Mouse (Mus musculus): ENCODE data around the gene Gpcpd1. TPM values are rescaled to one million over a fixed set of nuclear protein-coding genes. Genes with fewer than 3 reads are reported as not detected.

Gene Gpcpd1
- polyA plus RNA-seq, 1 experiment from 2014 or later = 62.3 TPM

- peaks cover 10% of the 10 kb centered on the region for H3K4me1 ChIP-seq
- H3K36me3 ChIP-seq = no peaks in the 10 kb centered on the region
- no peaks in the 10 kb centered on the region for H3K27me3 ChIP-seq
- no peak overlapping the region for H3K9ac ChIP-seq (replicated peaks)
- H3K4me2 ChIP-seq (replicated peaks) = no peak overlapping the region
- no peak overlapping the region for H3K4me3 ChIP-seq
- no peak for ATAC-seq (ENCODE audit: low FRiP score, low read depth)
- WGBS = 58% methylated on average over 4 of the region's 4 CpGs
- H3K9me3 ChIP-seq = 0 out of 2 replicates have a peak, but pooled peaks cover 9% of the 10 kb centered on the region
- H3K27ac ChIP-seq (replicated peaks) = peak overlapping the region; percentile 54
Observed at GRCm38 (mm10) chr2:132582227-132582626, 5.3 kb downstream of the Gpcpd1 start.

GRCm38 (mm10) chr2:132579689-132580088 lies 7.8 kb downstream of the Gpcpd1 start:
- Histone ChIP-seq H3K4me2 (replicated peaks) (no peak overlapping the region), H3K9ac (replicated peaks) (no peak overlapping the region), H3K36me3 (no peaks in the 10 kb centered on the region), H3K27me3 (no peaks in the 10 kb centered on the region), H3K4me1 (peaks cover 28% of the 10 kb centered on the region), H3K27ac (replicated peaks) (no peak overlapping the region), H3K9me3 (0 out of 2 replicates have a peak, but pooled peaks cover 9% of the 10 kb centered on the region), H3K4me3 (no peak overlapping the region)
- WGBS = 85% methylated on average over 3 of the region's 3 CpGs
- no peak for ATAC-seq (ENCODE audit: low FRiP score, low read depth)

- H3K4me2 ChIP-seq (replicated peaks) = no peak overlapping the region
- ATAC-seq (ENCODE audit: low FRiP score, low read depth) = no peak
- peak overlapping the region; percentile 100; the same call in 1 of the 2 replicates for H3K27ac ChIP-seq (replicated peaks)
- 0 out of 2 replicates have a peak, but pooled peaks cover 9% of the 10 kb centered on the region for H3K9me3 ChIP-seq
- no peaks in the 10 kb centered on the region for H3K27me3 ChIP-seq
- H3K4me1 ChIP-seq = peaks cover 28% of the 10 kb centered on the region
- WGBS = 96% methylated on average over 3 of the region's 3 CpGs
- no peaks in the 10 kb centered on the region for H3K36me3 ChIP-seq
- peak overlapping the region; percentile 82; the same call in 1 of the 2 replicates for H3K4me3 ChIP-seq
- no peak overlapping the region for H3K9ac ChIP-seq (replicated peaks)
Observed at GRCm38 (mm10) chr2:132578711-132579110, 8.8 kb downstream of the Gpcpd1 start.

- Histone ChIP-seq H3K36me3 (no peaks in the 10 kb centered on the region), H3K4me3 (peak overlapping the region; percentile 82), H3K27me3 (no peaks in the 10 kb centered on the region), H3K27ac (replicated peaks) (peak overlapping the region; percentile 100), H3K4me2 (replicated peaks) (peak overlapping the region; percentile 64), H3K9me3 (0 out of 2 replicates have a peak, but pooled peaks cover 9% of the 10 kb centered on the region), H3K9ac (replicated peaks) (peak overlapping the region; percentile 96), H3K4me1 (peaks cover 28% of the 10 kb centered on the region)
- 1% methylated on average over 37 of the region's 38 CpGs for WGBS
- peak; percentile 98 for ATAC-seq (ENCODE audit: low FRiP score, low read depth)
Observed at GRCm38 (mm10) chr2:132578059-132578458, 9.5 kb downstream of the Gpcpd1 start.

GRCm38 (mm10) chr2:132577431-132577981 lies 10.0 kb downstream of the Gpcpd1 start:
- Histone ChIP-seq H3K27ac (replicated peaks) (peak overlapping the region; percentile 100), H3K4me3 (peak overlapping the region; percentile 82), H3K36me3 (no peaks in the 10 kb centered on the region), H3K4me1 (peaks cover 25% of the 10 kb centered on the region), H3K9ac (replicated peaks) (peak overlapping the region; percentile 96), H3K4me2 (replicated peaks) (peak overlapping the region; percentile 64), H3K27me3 (no peaks in the 10 kb centered on the region), H3K9me3 (0 out of 2 replicates have a peak, but pooled peaks cover 9% of the 10 kb centered on the region)
- WGBS = under 1% methylated on average over 41 of the region's 41 CpGs
- ATAC-seq (ENCODE audit: low FRiP score, low read depth) = peak; percentile 80

GRCm38 (mm10) chr2:132576522-132577135 lies 10.9 kb downstream of the Gpcpd1 start:
- Histone ChIP-seq H3K4me1 (peaks cover 18% of the 10 kb centered on the region), H3K9ac (replicated peaks) (peak overlapping the region; percentile 96; the same call in 1 of the 2 replicates), H3K4me3 (peak overlapping the region; percentile 82), H3K36me3 (peaks cover 3% of the 10 kb centered on the region), H3K27ac (replicated peaks) (no peak overlapping the region), H3K9me3 (0 out of 2 replicates have a peak, but pooled peaks cover 9% of the 10 kb centered on the region), H3K4me2 (replicated peaks) (peak overlapping the region; percentile 64), H3K27me3 (no peaks in the 10 kb centered on the region)
- 46% methylated on average over 3 of the region's 3 CpGs for WGBS
- ATAC-seq (ENCODE audit: low FRiP score, low read depth) = no peak

GRCm38 (mm10) chr2:132575759-132576439 lies 11.6 kb downstream of the Gpcpd1 start:
- Histone ChIP-seq H3K9ac (replicated peaks) (no peak overlapping the region), H3K9me3 (0 out of 2 replicates have a peak, but pooled peaks cover 9% of the 10 kb centered on the region), H3K4me2 (replicated peaks) (peak overlapping the region; percentile 1; the same call in 1 of the 2 replicates), H3K27me3 (no peaks in the 10 kb centered on the region), H3K4me1 (peaks cover 18% of the 10 kb centered on the region), H3K36me3 (peaks cover 10% of the 10 kb centered on the region), H3K27ac (replicated peaks) (no peak overlapping the region), H3K4me3 (no peak overlapping the region)
- WGBS = 88% methylated on average over 11 of the region's 11 CpGs
- ATAC-seq (ENCODE audit: low FRiP score, low read depth) = no peak

- 87% methylated on average over 3 of the region's 3 CpGs for WGBS
- Histone ChIP-seq H3K27me3 (no peaks in the 10 kb centered on the region), H3K4me3 (no peak overlapping the region), H3K9me3 (0 out of 2 replicates have a peak, but pooled peaks cover 9% of the 10 kb centered on the region), H3K4me1 (peaks cover 18% of the 10 kb centered on the region), H3K36me3 (peaks cover 14% of the 10 kb centered on the region), H3K27ac (replicated peaks) (no peak overlapping the region), H3K4me2 (replicated peaks) (peak overlapping the region; percentile 1; the same call in 1 of the 2 replicates), H3K9ac (replicated peaks) (no peak overlapping the region)
- ATAC-seq (ENCODE audit: low FRiP score, low read depth) = no peak
Observed at GRCm38 (mm10) chr2:132575256-132575655, 12.3 kb downstream of the Gpcpd1 start.

GRCm38 (mm10) chr2:132573280-132573679 lies 14.2 kb downstream of the Gpcpd1 start:
- H3K27ac ChIP-seq (replicated peaks) = no peak overlapping the region
- no peak overlapping the region for H3K4me3 ChIP-seq
- no peaks in the 10 kb centered on the region for H3K9me3 ChIP-seq
- peaks cover 18% of the 10 kb centered on the region for H3K4me1 ChIP-seq
- H3K27me3 ChIP-seq = no peaks in the 10 kb centered on the region
- peaks cover 25% of the 10 kb centered on the region for H3K36me3 ChIP-seq
- no peak for ATAC-seq (ENCODE audit: low FRiP score, low read depth)
- H3K4me2 ChIP-seq (replicated peaks) = no peak overlapping the region
- 90% methylated on average over 2 of the region's 2 CpGs for WGBS
- no peak overlapping the region for H3K9ac ChIP-seq (replicated peaks)

GRCm38 (mm10) chr2:132572651-132573050 lies 14.9 kb downstream of the Gpcpd1 start:
- Histone ChIP-seq H3K4me3 (no peak overlapping the region), H3K9ac (replicated peaks) (no peak overlapping the region), H3K36me3 (peaks cover 30% of the 10 kb centered on the region), H3K27ac (replicated peaks) (no peak overlapping the region), H3K9me3 (no peaks in the 10 kb centered on the region), H3K4me2 (replicated peaks) (no peak overlapping the region), H3K27me3 (no peaks in the 10 kb centered on the region), H3K4me1 (peaks cover 18% of the 10 kb centered on the region)
- WGBS = 93% methylated on average over 3 of the region's 3 CpGs
- ATAC-seq (ENCODE audit: low FRiP score, low read depth) = no peak

GRCm38 (mm10) chr2:132571301-132571700 lies 16.2 kb downstream of the Gpcpd1 start:
- H3K9me3 ChIP-seq = no peaks in the 10 kb centered on the region
- no peak overlapping the region for H3K4me3 ChIP-seq
- no peak overlapping the region for H3K9ac ChIP-seq (replicated peaks)
- no peak overlapping the region for H3K4me2 ChIP-seq (replicated peaks)
- no peaks in the 10 kb centered on the region for H3K27me3 ChIP-seq
- peaks cover 12% of the 10 kb centered on the region for H3K4me1 ChIP-seq
- WGBS = 97% methylated on average over 2 of the region's 2 CpGs
- H3K36me3 ChIP-seq = peaks cover 42% of the 10 kb centered on the region
- no peak overlapping the region for H3K27ac ChIP-seq (replicated peaks)
- no peak for ATAC-seq (ENCODE audit: low FRiP score, low read depth)

- no peak overlapping the region for H3K9ac ChIP-seq (replicated peaks)
- H3K4me3 ChIP-seq = no peak overlapping the region
- H3K27me3 ChIP-seq = no peaks in the 10 kb centered on the region
- peaks cover 8% of the 10 kb centered on the region for H3K4me1 ChIP-seq
- H3K9me3 ChIP-seq = no peaks in the 10 kb centered on the region
- H3K27ac ChIP-seq (replicated peaks) = no peak overlapping the region
- ATAC-seq (ENCODE audit: low FRiP score, low read depth) = no peak
- no peak overlapping the region for H3K4me2 ChIP-seq (replicated peaks)
- peaks cover 46% of the 10 kb centered on the region for H3K36me3 ChIP-seq
Observed at GRCm38 (mm10) chr2:132570869-132571268, 16.7 kb downstream of the Gpcpd1 start.

All from midbrain, embryonic 12.5 days (tissue).